Mouse (Mus musculus) MEL (cell line): ENCODE data around the gene Raver1. TPM values are rescaled to one million over a fixed set of nuclear protein-coding genes. Genes with fewer than 3 reads are reported as not detected.
A peak's percentile ranks its signal among the peaks of the same experiment; 100 is the strongest.

Experiments used
- DNase-seq: peaks from one replicate; pipeline ENCODE4 v3.0.0; 2011; ENCODE audit warnings: low read depth, low spot score
- H3K27ac ChIP-seq: 2 replicates; pipeline ENCODE4 v1.5.1; 2012; ENCODE audit warnings: low read depth, mild to moderate bottlenecking, control low read depth, low read length, moderate library complexity; ENCODE audit not compliant: control insufficient read depth
- H3K27me3 ChIP-seq, 2 experiments: fragments of 150-350 bp in 1 of 2; sonication (generic) in 1 of 2; 2 replicates each; pipeline ENCODE4 v1.6.1; 2012; ENCODE audit warnings: low read length in 2 of 2, mild to moderate bottlenecking in 2 of 2, improper control_type of control experiment in 1 of 2, moderate library complexity in 1 of 2; ENCODE audit not compliant: insufficient read depth in 2 of 2, control insufficient read depth in 1 of 2
- H3K36me3 ChIP-seq, 2 experiments: 2 replicates each; pipeline ENCODE4 v1.6.1; 2012 to 2014; ENCODE audit warnings: low read length in 2 of 2, improper control_type of control experiment in 1 of 2, inconsistent platforms in 1 of 2, mild to moderate bottlenecking in 1 of 2; ENCODE audit not compliant: insufficient read depth in 2 of 2, control insufficient read depth in 1 of 2
- H3K4me1 ChIP-seq, 2 experiments: fragments of 150-350 bp in 1 of 2; sonication (generic) in 1 of 2; 2 replicates each; pipeline ENCODE4 v1.6.1; 2012; ENCODE audit warnings: low read length in 2 of 2, improper control_type of control experiment in 1 of 2, mild to moderate bottlenecking in 1 of 2; ENCODE audit not compliant: insufficient read depth in 2 of 2, control insufficient read depth in 1 of 2
- H3K4me3 ChIP-seq, 2 experiments: fragments of 150-350 bp in 1 of 2; sonication (generic) in 1 of 2; 2 replicates each; pipeline ENCODE4 v1.5.1; 2012; ENCODE audit warnings: low read depth in 2 of 2, low read length in 2 of 2, mild to moderate bottlenecking in 2 of 2, moderate library complexity in 2 of 2, control low read depth in 1 of 2, improper control_type of control experiment in 1 of 2; ENCODE audit not compliant: control insufficient read depth in 1 of 2, insufficient read depth in 1 of 2
- H3K79me2 ChIP-seq: 2 replicates; pipeline ENCODE4 v1.6.1; 2012; ENCODE audit warnings: mild to moderate bottlenecking, low read length, moderate library complexity; ENCODE audit not compliant: control insufficient read depth, poor library complexity, insufficient read depth
- H3K9ac ChIP-seq: 2 replicates; pipeline ENCODE4 v1.6.1; 2012; ENCODE audit warnings: low read depth, mild to moderate bottlenecking, control low read depth, low read length, moderate library complexity; ENCODE audit not compliant: control insufficient read depth, poor library complexity, severe bottlenecking
- H3K9me3 ChIP-seq: fragments of 150-350 bp; sonication (generic); replicated peaks from 2 replicates; pipeline ENCODE4 v1.6.1; 2012; ENCODE audit warnings: mild to moderate bottlenecking, low read length, improper control_type of control experiment, moderate library complexity; ENCODE audit not compliant: insufficient read depth
- CHD1 ChIP-seq: IDR thresholded peaks from 2 replicates; pipeline ENCODE4 v1.6.1; 2012; ENCODE audit warnings: low read depth, mild to moderate bottlenecking, inconsistent platforms, low read length, improper control_type of control experiment
- CHD2 ChIP-seq: IDR thresholded peaks from 2 replicates; pipeline ENCODE4 v1.6.1; 2011; ENCODE audit warnings: low read length, improper control_type of control experiment
- ETS1 ChIP-seq: IDR thresholded peaks from 2 replicates; pipeline ENCODE4 v1.6.1; 2012; ENCODE audit warnings: low read depth, mild to moderate bottlenecking, inconsistent platforms, low read length, improper control_type of control experiment, moderate library complexity
- GATA1 ChIP-seq: IDR thresholded peaks from 2 replicates; pipeline ENCODE4 v1.6.1; 2011; ENCODE audit warnings: low read depth, low read length, improper control_type of control experiment
- MAZ ChIP-seq: IDR thresholded peaks from 2 replicates; pipeline ENCODE4 v1.6.1; 2012; ENCODE audit warnings: low read depth, mild to moderate bottlenecking, inconsistent platforms, low read length, improper control_type of control experiment
- MXI1 ChIP-seq: IDR thresholded peaks from 2 replicates; pipeline ENCODE4 v1.6.1; 2011; ENCODE audit warnings: mild to moderate bottlenecking, low read depth, low read length, improper control_type of control experiment
- MYB ChIP-seq: IDR thresholded peaks from 2 replicates; pipeline ENCODE4 v1.6.1; 2011; ENCODE audit warnings: mild to moderate bottlenecking, low read depth, low read length, improper control_type of control experiment
- NELFE ChIP-seq: IDR thresholded peaks from 2 replicates; pipeline ENCODE4 v1.6.1; 2011; ENCODE audit warnings: low read depth, low read length, improper control_type of control experiment
- NRF1 ChIP-seq: IDR thresholded peaks from 2 replicates; pipeline ENCODE4 v1.6.1; 2014; ENCODE audit warnings: low read depth, mild to moderate bottlenecking, inconsistent platforms, low read length, improper control_type of control experiment, moderate library complexity; ENCODE audit not compliant: poor library complexity, insufficient read depth, severe bottlenecking
- POLR2AphosphoS2 ChIP-seq: IDR thresholded peaks from 2 replicates; pipeline ENCODE4 v1.6.1; 2011; ENCODE audit warnings: low read length, improper control_type of control experiment
- POLR2AphosphoS5 ChIP-seq: IDR thresholded peaks from 2 replicates; pipeline ENCODE4 v1.6.1; 2012; ENCODE audit warnings: low read depth, borderline replicate concordance, mild to moderate bottlenecking, inconsistent platforms, low read length, moderate library complexity, mixed read lengths
- RAD21 ChIP-seq: IDR thresholded peaks from 2 replicates; pipeline ENCODE4 v1.6.1; 2011; ENCODE audit warnings: mild to moderate bottlenecking, low read depth, low read length, improper control_type of control experiment
- RCOR1 ChIP-seq: IDR thresholded peaks from 2 replicates; pipeline ENCODE4 v1.6.1; 2012; ENCODE audit warnings: low read depth, mild to moderate bottlenecking, inconsistent platforms, low read length, improper control_type of control experiment
- SIN3A ChIP-seq: IDR thresholded peaks from 2 replicates; pipeline ENCODE4 v1.6.1; 2012; ENCODE audit warnings: low read length, improper control_type of control experiment, inconsistent platforms
- SMC3 ChIP-seq: IDR thresholded peaks from 2 replicates; pipeline ENCODE4 v1.6.1; 2011; ENCODE audit warnings: low read depth, low read length, improper control_type of control experiment
- TCF12 ChIP-seq: IDR thresholded peaks from 2 replicates; pipeline ENCODE4 v1.6.1; 2014; ENCODE audit warnings: low read depth, mild to moderate bottlenecking, inconsistent platforms, low read length, improper control_type of control experiment, moderate library complexity
- UBTF ChIP-seq: IDR thresholded peaks from 2 replicates; pipeline ENCODE4 v1.6.1; 2012; ENCODE audit warnings: low read depth, mild to moderate bottlenecking, inconsistent platforms, low read length, improper control_type of control experiment, moderate library complexity, borderline replicate concordance; ENCODE audit not compliant: insufficient read depth
- USF1 ChIP-seq: IDR thresholded peaks from 2 replicates; pipeline ENCODE4 v1.6.1; 2014; ENCODE audit warnings: low read depth, mild to moderate bottlenecking, inconsistent platforms, low read length, improper control_type of control experiment, moderate library complexity
- USF2 ChIP-seq, 2 experiments: IDR thresholded peaks; 2 replicates each; pipeline ENCODE4 v1.6.1; 2011 to 2012; ENCODE audit warnings: improper control_type of control experiment in 2 of 2, low read length in 2 of 2, borderline replicate concordance in 1 of 2, inconsistent platforms in 1 of 2, low read depth in 1 of 2, mild to moderate bottlenecking in 1 of 2; ENCODE audit not compliant: insufficient read depth in 1 of 2
- ZKSCAN1 ChIP-seq: IDR thresholded peaks from 2 replicates; pipeline ENCODE4 v1.6.1; 2012; ENCODE audit warnings: low read depth, mild to moderate bottlenecking, inconsistent platforms, low read length, improper control_type of control experiment, moderate library complexity
- ZMIZ1 ChIP-seq: IDR thresholded peaks from 2 replicates; pipeline ENCODE4 v1.6.1; 2012; ENCODE audit warnings: low read depth, mild to moderate bottlenecking, inconsistent platforms, low read length, improper control_type of control experiment, moderate library complexity
- polyA plus RNA-seq, 2 experiments: library from polyadenylated mRNA; stranded (reverse) in 1 of 2; unstranded in 1 of 2; fragments of >175 nt in 1 of 2; fragments of >200 nt in 1 of 2; gene quantifications; 2 replicates each; pipeline versions ENCODE4 v1.2.1 to v1.2.4; 2012; ENCODE audit warnings: low replicate concordance in 2 of 2, low read depth in 1 of 2; ENCODE audit not compliant: insufficient read length in 2 of 2, insufficient read depth in 1 of 2, missing spikeins in 1 of 2
- total RNA-seq: library from RNA; depleted of rRNA; stranded (reverse); fragments of 300-350 nt; gene quantifications from 2 replicates; pipeline ENCODE4 v1.2.3, GENCODE M21; 2012

The Raver1 gene
- total and polyA plus RNA-seq, 3 experiments = 50.0 to 291 TPM; not detected in 1

DNA sequence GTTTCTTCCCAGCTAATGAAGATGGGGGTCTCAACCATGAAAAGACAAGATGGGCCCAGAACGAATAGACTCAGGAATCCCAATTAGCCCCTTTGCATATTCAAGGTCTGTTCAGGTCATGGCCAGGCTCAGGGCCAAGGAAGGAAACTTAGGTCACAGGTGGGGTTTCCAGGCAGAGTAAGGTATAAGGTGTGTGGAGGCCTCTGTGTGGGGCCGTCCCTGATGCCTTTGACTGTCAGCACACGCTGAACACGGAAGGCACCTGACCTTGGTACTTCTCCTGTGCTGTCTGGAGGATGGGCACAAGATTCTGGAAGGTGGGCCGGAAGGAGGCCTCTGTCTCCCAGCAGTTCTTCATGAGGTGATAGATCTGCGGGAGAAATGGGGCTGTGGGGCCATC, 13.0 kb upstream of the Raver1 start:
- Histone ChIP-seq H3K36me3 (peaks cover 0 to 11% of the 10 kb centered on the region in 2 experiments; a peak in 3 of 4 replicates), H3K27me3 (no peaks in the 10 kb centered on the region), H3K9ac (no peak overlapping the region), H3K9me3 (no peaks in the 10 kb centered on the region), H3K27ac (no peak overlapping the region), H3K4me1 (peaks cover 10 to 15% of the 10 kb centered on the region in 2 experiments), H3K4me3 (no peak overlapping the region), H3K79me2 (no peaks in the 10 kb centered on the region)
- no peak for DNase-seq
- TF ChIP-seq CHD1 (no peak), ZMIZ1 (no peak), UBTF (no peak), TCF12 (no peak), NELFE (no peak), POLR2AphosphoS5 (no peak), MYB (no peak)

DNA sequence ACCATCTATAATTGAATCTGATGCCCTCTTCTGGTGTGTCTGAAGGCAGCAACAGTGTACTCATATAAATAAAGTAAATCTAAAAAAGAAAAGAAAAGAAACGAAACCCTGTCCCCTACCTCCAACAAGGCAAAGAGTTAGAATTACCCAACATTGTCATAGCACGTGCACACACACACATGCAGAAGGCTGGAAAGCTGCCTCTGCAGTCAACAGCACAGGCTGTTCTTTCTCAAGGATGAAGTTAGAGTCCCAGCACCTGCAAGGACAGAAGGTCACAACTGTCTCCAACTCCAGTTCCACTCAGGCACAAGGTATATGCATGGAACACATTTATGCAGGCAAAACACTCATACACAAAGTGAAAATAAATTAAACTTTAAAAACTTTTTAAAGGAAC, 10.3 kb upstream of the Raver1 start:
- Histone ChIP-seq H3K27ac (no peak overlapping the region), H3K9ac (no peak overlapping the region), H3K79me2 (no peaks in the 10 kb centered on the region), H3K4me3 (no peak overlapping the region), H3K9me3 (no peaks in the 10 kb centered on the region), H3K27me3 (no peaks in the 10 kb centered on the region), H3K36me3 (peaks cover 0 to 21% of the 10 kb centered on the region in 2 experiments; a peak in 3 of 4 replicates), H3K4me1 (peaks cover 13 to 26% of the 10 kb centered on the region in 2 experiments)
- DNase-seq = no peak
- TF ChIP-seq MYB (no peak), SMC3 (peak; percentile 3; the same call in 1 of the 2 replicates), ZMIZ1 (0 out of 2 replicates have a peak, but pooled peaks have one; percentile 8)

DNA sequence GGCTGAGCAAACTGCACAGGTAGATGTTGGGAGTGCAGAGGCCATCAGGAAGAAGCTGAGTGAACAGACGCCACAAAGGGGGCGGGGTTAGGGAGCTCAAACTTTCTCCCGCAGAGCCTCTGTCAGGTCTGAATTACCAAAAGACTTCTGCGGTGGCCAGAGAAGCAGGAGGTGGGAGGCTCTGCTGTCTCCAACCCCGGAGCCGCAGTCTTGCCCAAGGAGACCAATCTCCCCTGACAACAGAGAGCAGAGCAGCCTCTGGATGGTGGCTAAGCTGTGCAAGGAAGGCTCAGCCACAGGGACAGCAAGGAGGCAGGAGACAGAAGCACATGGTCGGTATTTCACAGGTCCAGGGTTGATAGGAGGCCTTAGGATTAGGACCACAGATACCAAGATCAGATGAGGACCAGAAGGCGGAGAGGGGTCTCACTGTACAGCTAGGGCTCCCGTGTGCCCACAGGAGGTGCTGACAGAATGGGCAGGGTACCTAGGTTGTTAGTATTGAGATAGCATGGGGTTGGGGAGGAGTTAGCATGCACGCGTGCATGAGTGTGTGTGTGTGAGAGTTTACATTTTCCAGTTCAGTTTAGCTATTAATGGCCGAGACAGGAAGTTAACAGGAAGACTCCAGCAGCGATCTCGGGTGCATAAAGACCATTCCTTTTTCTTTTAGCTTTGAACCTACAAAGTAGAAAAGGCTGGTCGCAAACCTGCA, 8.8 kb upstream of the Raver1 start:
- Histone ChIP-seq H3K9me3 (no peaks in the 10 kb centered on the region), H3K36me3 (peaks cover 0 to 12% of the 10 kb centered on the region in 2 experiments; a peak in 3 of 4 replicates), H3K27ac (no peak overlapping the region), H3K4me1 (peaks cover 6 to 16% of the 10 kb centered on the region in 2 experiments), H3K27me3 (no peaks in the 10 kb centered on the region), H3K79me2 (no peaks in the 10 kb centered on the region), H3K9ac (no peak overlapping the region), H3K4me3 (no peak overlapping the region)
- DNase-seq = no peak
- TF ChIP-seq RAD21 (no peak), MXI1 (no peak), CHD2 (no peak), NRF1 (no peak), USF1 (no peak), UBTF (no peak), TCF12 (no peak), POLR2AphosphoS2 (no peak), SIN3A (no peak), USF2 (IDR thresholded peaks at IDR 0.05; ENCODE audit: borderline replicate concordance in 1 of 2, insufficient read depth in 1 of 2, low read depth in 1 of 2, low read length in 2 of 2) (no peak), ETS1 (no peak), GATA1 (no peak), RCOR1 (no peak), MAZ (no peak), ZKSCAN1 (no peak)
